Mouse (Mus musculus): Measurements from ENCODE around the gene Trim24.
A peak's percentile ranks its signal among the peaks of the same experiment; 100 is the strongest.
"Not testable (repeated sequence)": the region's sequence is repeated elsewhere in the genome, so short reads cannot be mapped to it uniquely, and the experiment has no call there.

Trim24 gene

GRCm38 (mm10) chr6:37870245-37871136 is at the start of gene Trim24:
Gene Trim24, plus strand, starts transcription at chr6:37870811.
- DNase-seq (ENCODE audit: extremely low spot score) = peak; percentile 96

GRCm38 (mm10) chr6:37821531-37822051 is 49.0 kb upstream of the Trim24 start:
- no peak for DNase-seq (ENCODE audit: extremely low spot score)

GRCm38 (mm10) chr6:37822390-37822789 is 48.2 kb upstream of the Trim24 start:
- DNase-seq (ENCODE audit: extremely low spot score) = no peak

- DNase-seq (ENCODE audit: extremely low spot score) = no peak
These were observed 46.9 kb upstream of the Trim24 start for GRCm38 (mm10) chr6:37823731-37824130.

- not testable (repeated sequence) for DNase-seq (ENCODE audit: extremely low spot score)
These were observed 45.1 kb upstream of the Trim24 start for GRCm38 (mm10) chr6:37825331-37826115.

GRCm38 (mm10) chr6:37828955-37829354 is 41.7 kb upstream of the Trim24 start:
- DNase-seq (ENCODE audit: extremely low spot score) = no peak

GRCm38 (mm10) chr6:37829631-37830030 is 41.0 kb upstream of the Trim24 start:
- DNase-seq (ENCODE audit: extremely low spot score) = no peak

- DNase-seq (ENCODE audit: extremely low spot score) = no peak
These were observed 36.9 kb upstream of the Trim24 start for GRCm38 (mm10) chr6:37833691-37834090.

GRCm38 (mm10) chr6:37836951-37837565 is 33.6 kb upstream of the Trim24 start:
- DNase-seq (ENCODE audit: extremely low spot score) = not testable (repeated sequence)

- DNase-seq (ENCODE audit: extremely low spot score) = no peak
These were observed 27.6 kb upstream of the Trim24 start for GRCm38 (mm10) chr6:37842779-37843605.

- DNase-seq (ENCODE audit: extremely low spot score) = no peak
These were observed 26.9 kb upstream of the Trim24 start for GRCm38 (mm10) chr6:37843647-37844273.

GRCm38 (mm10) chr6:37844947-37845346 is 25.7 kb upstream of the Trim24 start:
- DNase-seq (ENCODE audit: extremely low spot score) = not testable (repeated sequence)

GRCm38 (mm10) chr6:37847531-37847930 is 23.1 kb upstream of the Trim24 start:
- DNase-seq (ENCODE audit: extremely low spot score) = not testable (repeated sequence)

GRCm38 (mm10) chr6:37851352-37851751 is 19.3 kb upstream of the Trim24 start:
- DNase-seq (ENCODE audit: extremely low spot score) = no peak

- no peak for DNase-seq (ENCODE audit: extremely low spot score)
These were observed 17.3 kb upstream of the Trim24 start for GRCm38 (mm10) chr6:37853289-37853688.

- DNase-seq (ENCODE audit: extremely low spot score) = no peak
These were observed 15.2 kb upstream of the Trim24 start for GRCm38 (mm10) chr6:37855384-37855783.

GRCm38 (mm10) chr6:37856300-37856699 is 14.3 kb upstream of the Trim24 start:
- not testable (repeated sequence) for DNase-seq (ENCODE audit: extremely low spot score)

GRCm38 (mm10) chr6:37857196-37857874 is 13.3 kb upstream of the Trim24 start:
- DNase-seq (ENCODE audit: extremely low spot score) = no peak

- DNase-seq (ENCODE audit: extremely low spot score) = no peak
These were observed 12.5 kb upstream of the Trim24 start for GRCm38 (mm10) chr6:37858126-37858525.

GRCm38 (mm10) chr6:37862893-37863292 is 7.7 kb upstream of the Trim24 start:
- no peak for DNase-seq (ENCODE audit: extremely low spot score)
